In the genomic region with DNA sequence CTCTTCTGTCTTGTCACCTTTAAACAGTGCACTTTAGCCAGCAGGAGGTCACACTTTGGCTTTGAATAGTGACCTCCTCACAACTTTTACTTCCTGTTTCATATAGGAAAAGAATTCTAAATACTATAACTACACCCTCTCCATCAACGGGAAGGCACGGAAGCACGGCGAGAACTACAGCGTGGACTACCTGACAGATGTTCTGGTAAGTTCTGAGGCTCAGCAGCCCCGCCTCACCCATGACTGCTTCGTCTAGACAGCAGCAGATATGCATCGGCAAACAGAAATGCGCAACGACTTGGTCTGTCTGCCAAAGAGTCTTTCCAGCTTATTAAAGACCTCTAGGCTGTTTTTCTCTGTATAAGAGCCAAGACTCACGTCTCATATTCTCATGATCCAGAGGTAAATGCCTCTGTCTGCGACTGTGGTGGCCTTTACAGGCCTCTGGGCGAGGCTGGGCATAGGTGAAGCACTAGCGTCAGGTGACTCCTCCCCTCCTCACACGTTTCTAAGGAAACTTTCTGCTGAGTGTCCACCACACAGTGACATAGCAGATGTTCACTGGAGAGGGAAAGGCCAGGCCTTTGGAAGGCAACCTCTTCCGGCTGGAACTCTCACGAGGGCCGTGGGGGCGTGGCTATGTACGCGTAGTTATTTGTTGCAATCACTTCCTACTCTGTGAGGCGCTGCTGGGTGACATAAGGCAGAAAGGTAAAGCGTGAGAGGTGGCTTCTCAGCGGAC, we compare ENCODE assay signal across 15 mouse cellular contexts. TPM values are rescaled to one million over a fixed set of nuclear protein-coding genes. Genes with fewer than 3 reads are reported as not detected.
A peak's percentile ranks its signal among the peaks of the same experiment; 100 is the strongest.
DNase-seq lines count a peak whose midpoint lies in the region; ATAC-seq and TF ChIP-seq lines count a peak whose summit lies in the region.
"Had no signal": no experiment of that assay in that cellular context is flagged by ENCODE, and none has a peak within 500 bp of the region (broad histone marks: within the 10 kb centered on the region; RNA-seq: fewer than 3 reads in every experiment).

No protein-coding gene starts in this region.

- H3K9ac ChIP-seq in stomach, postnatal 0 days (ENCODE audit: low read length) = no peak overlapping the region
- H3K9ac ChIP-seq in forebrain, embryonic 14.5 days (ENCODE audit: low read length) = no peak overlapping the region
- H3K9ac ChIP-seq: liver, embryonic 14.5 days had no signal

- 72% methylated on average over 24 of the region's 24 CpGs for WGBS in stomach, postnatal 0 days
- 92% methylated on average over 24 of the region's 24 CpGs for WGBS in forebrain, embryonic 14.5 days

- peak; percentile 36 for DNase-seq in lung, postnatal 10 days
- no peak for DNase-seq in lung, postnatal 4 days
- peak; percentile 22 for DNase-seq in kidney, postnatal 10 days
- peak; percentile 89 for DNase-seq in stomach, postnatal 0 days (ENCODE audit: low spot score)
- DNase-seq in adrenal gland, postnatal 36 days = no peak
- DNase-seq in forebrain, embryonic 14.5 days (ENCODE audit: low spot score) = no peak
- DNase-seq: adrenal gland, postnatal 25 days; heart, adult 18-20 months; heart, postnatal 14 days; layer of hippocampus, adult 9-11 months had no signal

- no peak for TF ChIP-seq POLR2A in bone marrow macrophage, adult 2 months (IDR thresholded peaks at IDR 0.05; ENCODE audit: borderline replicate concordance, low read depth, low read length)

- H3K4me1 ChIP-seq in bone marrow macrophage, adult 2 months (ENCODE audit: control insufficient read depth, insufficient read depth, low read length) = peaks cover 37% of the 10 kb centered on the region
- no peaks in the 10 kb centered on the region for H3K4me1 ChIP-seq in stomach, postnatal 0 days (replicated peaks; ENCODE audit: control insufficient read depth, insufficient read depth)
- H3K4me1 ChIP-seq in forebrain, embryonic 14.5 days (ENCODE audit: control insufficient read depth, insufficient read depth, low read length) = no peaks in the 10 kb centered on the region

- peak overlapping the region; percentile 91; the same call in 1 of the 2 replicates for H3K27ac ChIP-seq in bone marrow macrophage, adult 2 months (ENCODE audit: insufficient read depth, low read depth, low read length)
- H3K27ac ChIP-seq in stomach, postnatal 0 days (replicated peaks) = peak overlapping the region; percentile 73
- H3K27ac ChIP-seq in forebrain, embryonic 14.5 days (ENCODE audit: low read depth, low read length) = no peak overlapping the region
- H3K27ac ChIP-seq: liver, embryonic 14.5 days; midbrain, embryonic 10.5 days had no signal

- TF ChIP-seq CTCF in bone marrow macrophage, adult 2 months (IDR thresholded peaks at IDR 0.05; ENCODE audit: low read depth, low read length) = no peak
- TF ChIP-seq CTCF in stomach, postnatal 0 days (IDR thresholded peaks at IDR 0.05; ENCODE audit: low read depth) = no peak

- peaks cover 22% of the 10 kb centered on the region for H3K36me3 ChIP-seq in stomach, postnatal 0 days (ENCODE audit: control insufficient read depth, insufficient read depth, low read length)
- H3K36me3 ChIP-seq in forebrain, embryonic 14.5 days (ENCODE audit: control insufficient read depth, insufficient read depth, low read length) = peaks cover 82% of the 10 kb centered on the region

- H3K27me3 ChIP-seq in stomach, postnatal 0 days (ENCODE audit: control insufficient read depth, insufficient read depth, low read length) = no peaks in the 10 kb centered on the region
- H3K27me3 ChIP-seq in forebrain, embryonic 14.5 days (replicated peaks; ENCODE audit: control insufficient read depth, insufficient read depth, low read length) = no peaks in the 10 kb centered on the region

- ATAC-seq in stomach, postnatal 0 days (ENCODE audit: low FRiP score, low TSS enrichment) = peak; percentile 89
- no peak for ATAC-seq in forebrain, embryonic 14.5 days
- ATAC-seq: hindbrain, embryonic 16.5 days had no signal

- TF ChIP-seq EP300 in stomach, postnatal 0 days (optimal IDR thresholded peaks at IDR 0.05) = no peak

- no peak overlapping the region for H3K4me3 ChIP-seq in bone marrow macrophage, adult 2 months (ENCODE audit: insufficient read depth, low read length)
- H3K4me3 ChIP-seq in stomach, postnatal 0 days (ENCODE audit: low read depth, low read length) = no peak overlapping the region
- H3K4me3 ChIP-seq in forebrain, embryonic 14.5 days (ENCODE audit: low read depth, low read length) = no peak overlapping the region
- H3K4me3 ChIP-seq: midbrain, embryonic 10.5 days; myocyte had no signal

- H3K4me2 ChIP-seq in stomach, postnatal 0 days (replicated peaks; ENCODE audit: low read depth) = no peak overlapping the region
- H3K4me2 ChIP-seq in forebrain, embryonic 14.5 days (ENCODE audit: low read length) = no peak overlapping the region

- H3K9me3 ChIP-seq in stomach, postnatal 0 days (ENCODE audit: control insufficient read depth, low read length) = no peaks in the 10 kb centered on the region
- no peaks in the 10 kb centered on the region for H3K9me3 ChIP-seq in forebrain, embryonic 14.5 days (replicated peaks; ENCODE audit: control insufficient read depth, low read length)
- H3K9me3 ChIP-seq: midbrain, embryonic 10.5 days had no signal

RNA-seq across cellular contexts. Expression of gene Gns, which starts 11.8 kb away (rescaled TPM):
- 302 and 313 TPM in 2 replicates for polyA plus RNA-seq in bone marrow macrophage, adult 2 months (2012; ENCODE audit: insufficient read depth, insufficient read length, missing spikeins)
- polyA plus RNA-seq in stomach, postnatal 0 days (2015; fragmentation: Nextera tagmentation; extraction: Ambion mirVana) = 25.7 and 26.1 TPM in 2 replicates
- total RNA-seq in adrenal gland, postnatal 36 days (2021) = 100 to 1,000 TPM; 159 to 213 TPM
- polyA plus RNA-seq in forebrain, embryonic 14.5 days (2014; fragmentation: Nextera tagmentation; extraction: Ambion mirVana) = 27.3 and 33.7 TPM in 2 replicates

RNA-seq across cellular contexts. Expression of gene Tbc1d30, which starts 25.6 kb away (rescaled TPM):
- polyA plus RNA-seq in bone marrow macrophage, adult 2 months (2012; ENCODE audit: insufficient read depth, insufficient read length, missing spikeins) = 1.2 and 1.3 TPM in 2 replicates
- 3.8 and 4.1 TPM in 2 replicates for polyA plus RNA-seq in stomach, postnatal 0 days (2015; fragmentation: Nextera tagmentation; extraction: Ambion mirVana)
- 10 to 100 TPM in 1 of 2 experiments, 1 to 10 TPM in 1; 3.1 to 10.6 TPM for total RNA-seq in adrenal gland, postnatal 36 days (2021)
- 9.3 and 12.0 TPM in 2 replicates for polyA plus RNA-seq in forebrain, embryonic 14.5 days (2014; fragmentation: Nextera tagmentation; extraction: Ambion mirVana)
- polyA plus RNA-seq: myocyte had no signal

Comparison
In these comparisons a context has a peak if more than half of its experiments do, and no peak if none do; other contexts are left out.
1. DNase-seq: peak in lung, postnatal 10 days (single experiment), kidney, postnatal 10 days (single experiment) and stomach, postnatal 0 days (single experiment); none in lung, postnatal 4 days (0 of 2), adrenal gland, postnatal 36 days (0 of 2) and forebrain, embryonic 14.5 days (single experiment).